Mouse (Mus musculus): ENCODE measurements around the gene Gm11037.

The Gm11037 gene

GRCm38 (mm10) chr2:131148353-131149253 lies 15.3 kb downstream of the Gm11037 start:
- intact Hi-C loops (cut with DNase I), result no loop called here

GRCm38 (mm10) chr2:131149254-131149578 lies 15.9 kb downstream of the Gm11037 start:
- intact Hi-C loops (cut with DNase I), result no loop called here

- intact Hi-C loops (cut with DNase I), result no loop called here
These were observed 19.0 kb downstream of the Gm11037 start for GRCm38 (mm10) chr2:131152166-131152730.

GRCm38 (mm10) chr2:131154036-131154435 lies 20.7 kb downstream of the Gm11037 start:
- intact Hi-C loops (cut with DNase I), result no loop called here

DNA sequence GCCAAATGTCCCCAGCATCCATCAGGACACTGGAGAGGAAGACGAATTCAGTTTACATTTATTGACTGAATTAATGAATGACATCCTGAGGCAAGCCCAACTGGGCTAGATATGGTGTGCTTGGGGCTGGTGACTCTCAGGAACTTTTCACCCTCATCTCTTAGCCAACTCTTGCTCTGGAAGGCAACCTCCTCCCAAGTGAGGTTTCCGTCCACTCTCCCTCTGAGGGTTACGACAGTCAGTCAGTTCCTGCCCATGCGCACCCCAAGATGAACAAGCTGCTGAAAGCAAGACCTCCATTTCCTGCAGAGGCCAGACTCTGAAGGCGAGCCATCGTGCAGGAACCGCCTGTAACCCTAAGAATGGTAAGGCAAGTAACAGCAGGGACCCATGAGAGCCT lies 23.7 kb downstream of the Gm11037 start:
- intact Hi-C loops (cut with DNase I), result no loop called here

GRCm38 (mm10) chr2:131159491-131159910 lies 26.2 kb downstream of the Gm11037 start:
- intact Hi-C loops (cut with DNase I), result no loop called here

GRCm38 (mm10) chr2:131159938-131160581 lies 26.8 kb downstream of the Gm11037 start, which contains the start of gene 1700037H04Rik:
1700037H04Rik (minus strand) TSS chr2:131160081.
- intact Hi-C loops (cut with DNase I), result loop anchor here (1.0 to 5.0 kb wide), 2 partner anchors 65 to 92 kb away; no protein-coding TSS in a partner anchor

GRCm38 (mm10) chr2:131160671-131161111 lies 27.4 kb downstream of the Gm11037 start:
- intact Hi-C loops (cut with DNase I), result loop anchor here (1.0 to 5.0 kb wide), 2 partner anchors 65 to 92 kb away; no protein-coding TSS in a partner anchor

DNA sequence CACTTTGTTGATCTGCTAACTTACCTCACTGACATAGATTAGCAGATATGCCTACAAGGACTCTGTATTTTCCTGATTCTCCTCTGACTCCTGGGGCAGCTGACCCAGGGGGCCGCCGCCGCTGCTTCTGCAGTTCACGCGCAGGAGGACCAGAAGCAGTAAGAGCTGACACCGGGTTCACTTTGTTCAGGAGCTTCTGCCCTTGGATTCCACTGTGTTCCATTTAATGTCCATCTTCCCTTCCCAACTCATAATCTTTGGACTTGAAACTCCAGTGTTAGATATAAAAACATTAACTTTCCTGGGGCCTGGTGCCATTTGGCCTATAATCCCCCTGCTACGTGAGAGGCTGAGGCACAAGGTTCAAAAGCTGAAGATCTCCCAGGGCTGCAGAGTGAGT lies 30.6 kb downstream of the Gm11037 start:
- intact Hi-C loops (cut with DNase I), result loop anchor here (5.0 kb wide), 1 partner anchor 88 kb away; no protein-coding TSS in a partner anchor

DNA sequence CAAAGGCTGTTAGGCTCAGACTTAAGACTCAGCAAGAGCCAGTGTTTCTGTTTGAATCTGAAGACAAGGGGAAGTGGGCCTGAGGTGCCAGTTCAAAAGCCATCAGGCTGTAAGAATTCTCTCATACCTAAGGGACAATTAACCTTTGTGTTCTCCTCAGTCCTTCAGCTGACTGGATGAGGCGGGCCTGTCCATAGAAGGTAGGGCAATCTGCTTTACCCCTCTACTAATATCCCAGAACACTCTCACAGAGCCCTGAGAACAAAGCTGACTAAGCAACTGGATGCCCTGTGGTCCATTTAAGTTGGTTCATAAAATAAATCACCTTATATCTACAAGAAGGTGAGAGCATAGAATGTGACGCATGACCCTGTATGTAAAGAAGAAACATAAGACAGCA lies 32.9 kb downstream of the Gm11037 start:
- intact Hi-C loops (cut with DNase I), result no loop called here

DNA sequence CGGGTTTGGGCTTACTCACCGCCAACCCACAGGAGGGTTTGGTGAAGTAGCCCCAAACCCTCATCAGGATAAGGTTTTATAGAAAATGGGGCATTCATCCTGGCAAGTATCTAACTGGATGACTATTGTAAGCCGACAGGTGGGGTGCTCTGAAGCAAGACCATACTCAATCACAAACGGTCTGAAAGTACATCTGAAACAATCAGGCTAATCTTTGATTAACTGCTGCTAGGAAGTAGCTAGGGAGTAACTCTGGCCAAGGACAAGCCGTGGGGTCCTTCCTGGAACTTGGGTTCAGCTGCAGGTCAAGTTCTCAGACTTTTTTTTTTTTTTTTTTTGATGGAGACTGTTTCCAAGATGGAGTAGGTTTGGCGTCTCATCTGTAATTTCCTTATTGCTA lies 34.7 kb downstream of the Gm11037 start:
- intact Hi-C loops (cut with DNase I), result no loop called here

- intact Hi-C loops (cut with DNase I), result no loop called here
These were observed 35.6 kb downstream of the Gm11037 start for GRCm38 (mm10) chr2:131168914-131169313.

- intact Hi-C loops (cut with DNase I), result no loop called here
These were observed 37.6 kb downstream of the Gm11037 start for GRCm38 (mm10) chr2:131170936-131171335.

GRCm38 (mm10) chr2:131171401-131172104 lies 38.3 kb downstream of the Gm11037 start:
- intact Hi-C loops (cut with DNase I), result no loop called here

DNA sequence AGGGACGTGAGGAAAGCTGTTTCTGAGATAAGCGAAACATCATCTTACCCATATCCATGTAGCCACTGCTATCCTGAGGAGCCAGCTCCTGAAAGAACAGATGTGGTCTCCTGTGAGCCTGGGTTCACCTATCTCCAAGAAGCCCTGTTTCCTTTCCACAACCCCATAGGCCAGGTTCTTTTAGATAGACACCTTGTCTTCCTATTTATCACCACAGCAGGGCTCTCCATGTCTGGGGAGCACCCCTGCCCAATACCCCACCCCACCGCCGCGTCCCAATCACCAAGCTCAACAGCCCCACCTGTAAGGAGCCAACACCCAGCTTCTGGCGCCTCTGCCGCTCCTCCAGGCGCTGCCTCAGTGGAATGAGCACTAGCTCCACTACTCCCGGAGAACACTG lies 39.0 kb downstream of the Gm11037 start:
- intact Hi-C loops (cut with DNase I), result no loop called here

DNA sequence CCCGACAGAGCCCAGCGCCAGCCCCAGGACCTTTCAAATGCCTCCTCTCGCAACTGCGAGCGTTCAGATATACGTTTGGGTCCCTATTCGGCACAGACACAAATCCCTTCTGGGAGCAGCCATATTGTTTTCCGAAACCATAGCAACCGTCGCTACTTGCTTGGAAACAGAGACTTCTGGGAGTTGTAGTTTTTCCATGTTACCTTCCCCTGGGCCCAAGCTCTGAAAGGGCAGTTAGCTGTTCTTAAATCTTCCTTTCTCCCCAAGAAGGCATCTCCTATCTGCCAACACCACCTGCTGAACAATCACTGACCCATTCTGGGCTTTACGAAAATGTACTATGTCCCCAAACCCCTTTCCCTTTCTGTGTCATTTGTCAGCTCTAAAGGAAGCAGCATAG lies 41.4 kb downstream of the Gm11037 start:
- intact Hi-C loops (cut with DNase I), result loop anchor here (5.0 kb wide), 1 partner anchor 43 kb away; no protein-coding TSS in a partner anchor

DNA sequence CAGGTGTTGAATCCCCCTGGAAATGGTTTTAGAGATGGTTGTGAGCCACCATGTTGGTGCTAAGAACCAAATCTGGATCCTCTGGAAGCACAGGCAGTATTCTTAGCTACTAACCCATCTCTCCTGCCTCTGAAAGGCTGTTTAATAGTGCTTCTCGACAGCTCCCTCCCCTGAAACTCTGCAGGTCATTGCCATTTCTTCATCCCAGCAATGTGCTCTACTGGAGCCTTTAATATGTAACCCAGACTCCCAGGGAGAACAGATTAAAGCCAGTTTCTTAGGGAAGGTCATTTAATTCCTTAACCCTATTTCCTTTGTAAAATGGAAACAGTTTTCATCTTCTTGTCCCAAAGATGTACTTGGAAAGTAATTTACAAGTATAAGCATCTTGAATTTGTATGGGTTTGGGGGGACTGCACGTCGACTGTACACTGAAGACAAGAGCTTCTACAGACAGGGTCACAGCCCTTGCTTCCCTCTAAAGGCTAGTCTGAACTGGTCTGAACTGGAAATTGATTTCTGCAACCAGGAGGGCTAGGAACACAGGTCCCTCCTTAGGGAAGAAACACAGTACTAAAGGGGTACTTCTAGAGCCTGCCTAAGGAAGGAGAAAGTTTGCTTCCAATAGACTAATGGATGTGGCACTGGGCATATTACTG lies 42.1 kb downstream of the Gm11037 start:
- intact Hi-C loops (cut with DNase I), result loop anchor here (5.0 kb wide), 1 partner anchor 42 kb away; no protein-coding TSS in a partner anchor

GRCm38 (mm10) chr2:131175945-131176309 lies 42.6 kb downstream of the Gm11037 start:
- intact Hi-C loops (cut with DNase I), result loop anchor here (5.0 kb wide), 1 partner anchor 41 kb away; no protein-coding TSS in a partner anchor

GRCm38 (mm10) chr2:131176491-131176890 lies 43.2 kb downstream of the Gm11037 start:
- intact Hi-C loops (cut with DNase I), result loop anchor here (5.0 kb wide), 1 partner anchor 41 kb away; no protein-coding TSS in a partner anchor

DNA sequence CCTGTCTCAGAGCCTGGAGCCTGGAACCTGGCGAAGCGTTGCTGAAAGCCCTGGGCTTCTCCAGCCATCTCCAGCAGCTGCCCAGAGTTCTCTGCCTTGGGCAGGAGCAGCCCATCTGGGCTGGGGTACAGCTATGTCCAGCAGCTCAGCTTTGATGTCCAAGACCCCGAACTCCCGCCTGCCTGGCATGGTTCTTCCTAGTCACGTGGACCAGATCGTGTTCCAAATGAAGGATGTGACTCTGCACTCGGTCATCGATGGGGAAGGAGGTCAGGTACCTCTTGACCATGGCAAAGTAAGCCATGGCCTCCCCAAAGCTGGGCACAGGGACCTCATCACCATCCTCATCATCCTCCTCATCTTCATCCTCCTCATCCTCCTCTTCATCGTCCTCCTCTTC lies 44.6 kb downstream of the Gm11037 start:
- intact Hi-C loops (cut with DNase I), result loop anchor here (5.0 kb wide), 1 partner anchor 39 kb away; no protein-coding TSS in a partner anchor

Data from adrenal gland (tissue).